Mouse (Mus musculus) bone marrow, adult 2 months (tissue): Measurements from ENCODE around the gene Tcp10c.
"Not testable (repeated sequence)": the region's sequence is repeated elsewhere in the genome, so short reads cannot be mapped to it uniquely, and the experiment has no call there.

Experiments used
- CTCF ChIP-seq: fragments of 200-500 bp; IDR thresholded peaks from 2 replicates; pipeline ENCODE4 v1.5.1; 2011; ENCODE audit warnings: low read length, control low read depth; ENCODE audit not compliant: control insufficient read depth, insufficient read depth
- POLR2A ChIP-seq: fragments of 200-500 bp; IDR thresholded peaks from 2 replicates; pipeline ENCODE4 v1.6.1; 2011; ENCODE audit warnings: low read depth, mild to moderate bottlenecking, control low read depth, low read length, borderline replicate concordance; ENCODE audit not compliant: control insufficient read depth

DNA sequence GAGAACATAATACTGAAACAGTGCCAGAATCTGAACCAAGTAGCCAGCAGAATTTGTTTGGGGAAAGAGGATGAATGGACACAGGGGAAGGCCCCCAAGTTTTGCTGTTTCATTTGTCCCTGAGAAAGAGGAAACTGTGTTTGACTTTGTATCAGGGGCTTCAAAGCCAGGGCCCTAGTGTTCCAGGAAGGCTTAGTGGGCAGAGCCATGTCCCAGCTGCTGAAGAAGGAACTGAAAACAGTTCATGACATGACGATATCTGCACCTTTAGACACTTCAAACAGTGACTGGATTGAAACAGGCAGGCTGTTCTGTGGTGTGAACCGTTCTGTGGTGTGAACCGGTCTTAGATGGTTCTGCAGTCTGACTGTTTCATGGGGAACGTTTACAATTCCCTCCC, 8.4 kb upstream of the Tcp10c start:
- not testable (repeated sequence) for TF ChIP-seq POLR2A, CTCF
